In the genomic region with DNA sequence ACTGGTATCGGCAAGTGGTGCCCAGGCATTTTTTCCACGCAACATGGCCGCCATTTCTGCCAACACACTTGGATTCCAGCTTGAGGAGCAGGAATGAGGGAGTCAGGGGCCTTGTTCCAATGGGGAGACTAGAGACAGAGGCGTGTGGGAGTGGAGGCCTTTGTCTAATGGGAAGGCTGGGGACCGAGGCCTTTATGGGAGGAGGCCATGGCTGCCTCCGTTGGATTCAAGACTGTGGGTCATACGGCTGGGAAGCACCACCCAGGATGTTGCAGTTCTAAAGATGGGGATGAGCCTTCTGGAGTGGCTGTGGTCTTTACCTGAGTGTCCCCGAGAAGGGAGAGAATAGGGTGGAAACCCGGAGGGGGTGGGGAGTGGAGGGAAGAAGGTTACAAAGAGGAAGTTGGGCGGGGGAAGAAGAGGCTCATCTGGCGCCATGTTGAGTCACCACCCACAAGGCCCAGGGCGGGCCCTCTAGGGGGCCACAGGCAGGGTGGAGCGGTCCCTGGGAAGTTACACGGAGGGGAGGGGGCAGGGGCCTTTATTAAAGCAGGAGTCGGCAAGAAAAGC, we compare ENCODE assay signal across 9 mouse cellular contexts. TPM values are rescaled to one million over a fixed set of nuclear protein-coding genes. Genes with fewer than 3 reads are reported as not detected.
DNase-seq lines count a peak whose midpoint lies in the region; ATAC-seq and TF ChIP-seq lines count a peak whose summit lies in the region.
"Had no signal": no experiment of that assay in that cellular context is flagged by ENCODE, and none has a peak within 500 bp of the region (broad histone marks: within the 10 kb centered on the region; RNA-seq: fewer than 3 reads in every experiment).

No protein-coding gene starts in this region.

- no peak for TF ChIP-seq CTCF in cortical plate, adult 2 months (IDR thresholded peaks at IDR 0.05; ENCODE audit: extremely low read depth, insufficient read depth, low read length)
- TF ChIP-seq CTCF in layer of hippocampus, adult 2 months (conservative IDR thresholded peaks at IDR 0.05) = no peak

- H3K36me3 ChIP-seq in forebrain, embryonic 11.5 days (ENCODE audit: control insufficient read depth, insufficient read depth, low read length) = no peaks in the 10 kb centered on the region
- no peaks in the 10 kb centered on the region for H3K36me3 ChIP-seq in forebrain, embryonic 15.5 days
- H3K36me3 ChIP-seq in liver, embryonic 11.5 days (ENCODE audit: control insufficient read depth, insufficient read depth, low read length) = peaks cover 10% of the 10 kb centered on the region; the same call in 1 of the 2 replicates
- H3K36me3 ChIP-seq in forebrain, embryonic 13.5 days (ENCODE audit: poor library complexity, severe bottlenecking) = no peaks in the 10 kb centered on the region

- H3K4me2 ChIP-seq in forebrain, embryonic 11.5 days (ENCODE audit: low read depth, low read length, severe bottlenecking) = no peak overlapping the region
- H3K4me2 ChIP-seq in forebrain, embryonic 15.5 days (replicated peaks) = no peak overlapping the region
- peak overlapping the region; percentile 70 for H3K4me2 ChIP-seq in liver, embryonic 11.5 days
- no peak overlapping the region for H3K4me2 ChIP-seq in forebrain, embryonic 13.5 days

- no peak for TF ChIP-seq POLR2A in cortical plate, adult 2 months (IDR thresholded peaks at IDR 0.05; ENCODE audit: extremely low read depth, insufficient read depth, low read length)

- peak overlapping the region; percentile 12; the same call in 1 of the 2 replicates for H3K4me3 ChIP-seq in forebrain, embryonic 11.5 days (ENCODE audit: low read depth, low read length)
- no peak overlapping the region for H3K4me3 ChIP-seq in forebrain, embryonic 15.5 days
- peak overlapping the region; percentile 24 for H3K4me3 ChIP-seq in cortical plate, adult 2 months (ENCODE audit: insufficient read depth, low read length)
- peak overlapping the region; percentile 90 for H3K4me3 ChIP-seq in liver, embryonic 11.5 days (ENCODE audit: low read depth, low read length)
- no peak overlapping the region for H3K4me3 ChIP-seq in forebrain, embryonic 13.5 days
- no peak overlapping the region for H3K4me3 ChIP-seq in layer of hippocampus, adult 2 months

- 83% methylated on average over 15 of the region's 15 CpGs for WGBS in forebrain, embryonic 11.5 days
- 91% methylated on average over 15 of the region's 15 CpGs for WGBS in forebrain, embryonic 15.5 days
- 44% methylated on average over 15 of the region's 15 CpGs for WGBS in liver, embryonic 11.5 days
- 87% methylated on average over 15 of the region's 15 CpGs for WGBS in forebrain, embryonic 13.5 days

- H3K27ac ChIP-seq in forebrain, embryonic 11.5 days (ENCODE audit: low read depth, low read length) = no peak overlapping the region
- no peak overlapping the region for H3K27ac ChIP-seq in forebrain, embryonic 15.5 days (replicated peaks)
- H3K27ac ChIP-seq in cortical plate, adult 2 months (ENCODE audit: insufficient read depth, low read length) = no peak overlapping the region; the same call in 1 of the 2 replicates
- peak overlapping the region; percentile 100 for H3K27ac ChIP-seq in liver, embryonic 11.5 days (ENCODE audit: low read depth, low read length)
- no peak overlapping the region for H3K27ac ChIP-seq in forebrain, embryonic 13.5 days
- no peak overlapping the region for H3K27ac ChIP-seq in layer of hippocampus, adult 2 months

- no peak overlapping the region for H3K9ac ChIP-seq in forebrain, embryonic 11.5 days (ENCODE audit: low read length)
- no peak overlapping the region for H3K9ac ChIP-seq in forebrain, embryonic 15.5 days (replicated peaks)
- peak overlapping the region; percentile 99 for H3K9ac ChIP-seq in liver, embryonic 11.5 days (ENCODE audit: low read depth, low read length)
- no peak overlapping the region for H3K9ac ChIP-seq in forebrain, embryonic 13.5 days

- H3K9me3 ChIP-seq in forebrain, embryonic 11.5 days (ENCODE audit: control insufficient read depth, low read length) = no peaks in the 10 kb centered on the region
- H3K9me3 ChIP-seq in forebrain, embryonic 15.5 days = no peaks in the 10 kb centered on the region
- no peaks in the 10 kb centered on the region for H3K9me3 ChIP-seq in liver, embryonic 11.5 days (ENCODE audit: control insufficient read depth, low read length)
- no peaks in the 10 kb centered on the region for H3K9me3 ChIP-seq in forebrain, embryonic 13.5 days (replicated peaks)

- H3K4me1 ChIP-seq in forebrain, embryonic 11.5 days (replicated peaks; ENCODE audit: control insufficient read depth, insufficient read depth, low read length) = peaks cover 10% of the 10 kb centered on the region
- H3K4me1 ChIP-seq in forebrain, embryonic 15.5 days = peaks cover 15% of the 10 kb centered on the region
- no peaks in the 10 kb centered on the region for H3K4me1 ChIP-seq in cortical plate, adult 2 months (ENCODE audit: control insufficient read depth, insufficient read depth, low read length)
- peaks cover 29% of the 10 kb centered on the region for H3K4me1 ChIP-seq in liver, embryonic 11.5 days (replicated peaks; ENCODE audit: control insufficient read depth, insufficient read depth, low read length)
- peaks cover 15% of the 10 kb centered on the region for H3K4me1 ChIP-seq in forebrain, embryonic 13.5 days

- DNase-seq in forebrain, embryonic 11.5 days (ENCODE audit: low spot score) = no peak
- DNase-seq in liver, embryonic 11.5 days (ENCODE audit: low spot score) = peak; percentile 60
- peak; percentile 80 to 82 for DNase-seq in spleen, adult 18-20 months
- DNase-seq in left cerebral cortex, adult 11 months (ENCODE audit: low spot score) = no peak
- DNase-seq in layer of hippocampus, adult 2 months (ENCODE audit: low spot score in 2 of 2) = no peak

- ATAC-seq in forebrain, embryonic 11.5 days (replicated peaks; ENCODE audit: low FRiP score) = no peak
- ATAC-seq in forebrain, embryonic 15.5 days (replicated peaks) = no peak
- ATAC-seq in liver, embryonic 11.5 days (replicated peaks; ENCODE audit: low FRiP score) = no peak
- no peak for ATAC-seq in forebrain, embryonic 13.5 days

- peaks cover 13% of the 10 kb centered on the region for H3K27me3 ChIP-seq in forebrain, embryonic 11.5 days (ENCODE audit: control insufficient read depth, insufficient read depth, low read length)
- no peaks in the 10 kb centered on the region for H3K27me3 ChIP-seq in forebrain, embryonic 15.5 days
- H3K27me3 ChIP-seq in liver, embryonic 11.5 days (replicated peaks; ENCODE audit: control insufficient read depth, insufficient read depth, low read length) = peaks cover 17% of the 10 kb centered on the region
- peaks cover 6% of the 10 kb centered on the region for H3K27me3 ChIP-seq in forebrain, embryonic 13.5 days

RNA-seq across cellular contexts. Expression of a gene that starts 4.0 kb away (rescaled TPM):
- polyA plus RNA-seq in forebrain, embryonic 11.5 days (2014; fragmentation: Nextera tagmentation; extraction: Ambion mirVana) = 18.8 and 19.9 TPM in 2 replicates
- 30.3 and 31.8 TPM in 2 replicates for polyA plus RNA-seq in forebrain, embryonic 15.5 days (2015; fragmentation: Nextera tagmentation; extraction: Ambion mirVana)
- 269 and 297 TPM in 2 replicates for polyA plus RNA-seq in cortical plate, adult 2 months (2012; rRNA removed)
- polyA plus RNA-seq in liver, embryonic 11.5 days (2014; fragmentation: Nextera tagmentation; extraction: Ambion mirVana) = 7.7 and 9.3 TPM in 2 replicates
- 20.7 and 29.1 TPM in 2 replicates for polyA plus RNA-seq in forebrain, embryonic 13.5 days (2015; fragmentation: Nextera tagmentation; extraction: Ambion mirVana)
- total RNA-seq in layer of hippocampus, adult 2 months (2021) = 100 to 1,000 TPM; 155 to 175 TPM

RNA-seq across cellular contexts. Expression of a gene that starts 19.0 kb away (rescaled TPM):
- polyA plus RNA-seq in forebrain, embryonic 11.5 days (2014; fragmentation: Nextera tagmentation; extraction: Ambion mirVana) = 132 and 133 TPM in 2 replicates
- 160 and 164 TPM in 2 replicates for polyA plus RNA-seq in forebrain, embryonic 15.5 days (2015; fragmentation: Nextera tagmentation; extraction: Ambion mirVana)
- polyA plus RNA-seq in cortical plate, adult 2 months (2012; rRNA removed) = 153 and 154 TPM in 2 replicates
- 233 and 240 TPM in 2 replicates for polyA plus RNA-seq in liver, embryonic 11.5 days (2014; fragmentation: Nextera tagmentation; extraction: Ambion mirVana)
- polyA plus RNA-seq in forebrain, embryonic 13.5 days (2015; fragmentation: Nextera tagmentation; extraction: Ambion mirVana) = 168 and 177 TPM in 2 replicates
- 10 to 100 TPM; 72.1 to 72.8 TPM for total RNA-seq in layer of hippocampus, adult 2 months (2021)

RNA-seq across cellular contexts. Expression of a gene that starts 37.0 kb away (rescaled TPM):
- 3.6 and 3.9 TPM in 2 replicates for polyA plus RNA-seq in forebrain, embryonic 11.5 days (2014; fragmentation: Nextera tagmentation; extraction: Ambion mirVana)
- polyA plus RNA-seq in forebrain, embryonic 15.5 days (2015; fragmentation: Nextera tagmentation; extraction: Ambion mirVana) = 0.18 and 0.27 TPM in 2 replicates
- polyA plus RNA-seq in cortical plate, adult 2 months (2012; rRNA removed) = 0.06 TPM in 1 of 2 replicates, not detected in the other
- polyA plus RNA-seq in liver, embryonic 11.5 days (2014; fragmentation: Nextera tagmentation; extraction: Ambion mirVana) = 190 and 206 TPM in 2 replicates
- polyA plus RNA-seq in forebrain, embryonic 13.5 days (2015; fragmentation: Nextera tagmentation; extraction: Ambion mirVana) = 0.17 and 0.44 TPM in 2 replicates
- total RNA-seq in layer of hippocampus, adult 2 months (2021) = not detected
- total RNA-seq: heart, postnatal 10 days had no signal

Comparison
In these comparisons a context has a peak if more than half of its experiments do, and no peak if none do; other contexts are left out.
1. H3K4me3 ChIP-seq: peak in forebrain, embryonic 11.5 days (single experiment), cortical plate, adult 2 months (single experiment) and liver, embryonic 11.5 days (single experiment); none in forebrain, embryonic 15.5 days (single experiment), forebrain, embryonic 13.5 days (single experiment) and layer of hippocampus, adult 2 months (single experiment).
2. DNase-seq: peak in liver, embryonic 11.5 days (single experiment) and spleen, adult 18-20 months (2 of 2); none in forebrain, embryonic 11.5 days (single experiment), left cerebral cortex, adult 11 months (single experiment) and layer of hippocampus, adult 2 months (0 of 2).
3. RNA of a gene that starts 37.0 kb away (polyA plus RNA-seq): 190 to 206 TPM in liver, embryonic 11.5 days; 3.6 to 3.9 TPM in forebrain, embryonic 11.5 days, 0.18 to 0.27 TPM in forebrain, embryonic 15.5 days, 0.17 to 0.44 TPM in forebrain, embryonic 13.5 days and 0.06 TPM in cortical plate, adult 2 months; every median in the first group is over 10 times any median in the second.